Mouse (Mus musculus): ENCODE measurements around the gene Polr3gl. TPM values are rescaled to one million over a fixed set of nuclear protein-coding genes. Genes with fewer than 3 reads are reported as not detected.

The Polr3gl gene
- polyA plus RNA-seq, 1 experiment: 15.3 TPM

GRCm38 (mm10) chr3:96560881-96561668, 32.9 kb downstream of the Polr3gl start:
- DNase-seq: peak; percentile 18
- Histone ChIP-seq H3K4me3 (ENCODE audit: insufficient read depth, low read depth, low read length) (peak overlapping the region; percentile 72), H3K27me3 (replicated peaks; ENCODE audit: control insufficient read depth, insufficient read depth, low read length) (no peaks in the 10 kb centered on the region), H3K27ac (ENCODE audit: insufficient read depth, low read depth, low read length) (peak overlapping the region; percentile 94), H3K36me3 (ENCODE audit: control insufficient read depth, insufficient read depth, low read length) (peaks cover 28% of the 10 kb centered on the region), H3K4me1 (ENCODE audit: control insufficient read depth, insufficient read depth, low read length) (peaks cover 13% of the 10 kb centered on the region; the same call in 1 of the 2 replicates)
- 28% methylated on average over 9 of the region's 9 CpGs for WGBS
- TF ChIP-seq CTCF (conservative IDR thresholded peaks at IDR 0.05; ENCODE audit: insufficient read depth, insufficient read length, low read depth, low read length) (no peak), POLR2A (IDR thresholded peaks at IDR 0.05; ENCODE audit: low read depth, low read length) (peak; percentile 27)

- 20% methylated on average over 23 of the region's 23 CpGs for WGBS
- Histone ChIP-seq H3K4me1 (ENCODE audit: control insufficient read depth, insufficient read depth, low read length) (peaks cover 16% of the 10 kb centered on the region; the same call in 1 of the 2 replicates), H3K27me3 (replicated peaks; ENCODE audit: control insufficient read depth, insufficient read depth, low read length) (no peaks in the 10 kb centered on the region), H3K36me3 (ENCODE audit: control insufficient read depth, insufficient read depth, low read length) (peaks cover 28% of the 10 kb centered on the region), H3K27ac (ENCODE audit: insufficient read depth, low read depth, low read length) (peak overlapping the region; percentile 94), H3K4me3 (ENCODE audit: insufficient read depth, low read depth, low read length) (peak overlapping the region; percentile 72)
- DNase-seq: peak; percentile 46
- TF ChIP-seq POLR2A (IDR thresholded peaks at IDR 0.05; ENCODE audit: low read depth, low read length) (no peak), CTCF (conservative IDR thresholded peaks at IDR 0.05; ENCODE audit: insufficient read depth, insufficient read length, low read depth, low read length) (no peak)
Observed at GRCm38 (mm10) chr3:96559911-96560850, 33.8 kb downstream of the Polr3gl start.

- Histone ChIP-seq H3K36me3 (ENCODE audit: control insufficient read depth, insufficient read depth, low read length) (peaks cover 28% of the 10 kb centered on the region), H3K27ac (ENCODE audit: insufficient read depth, low read depth, low read length) (peak overlapping the region; percentile 98), H3K27me3 (replicated peaks; ENCODE audit: control insufficient read depth, insufficient read depth, low read length) (no peaks in the 10 kb centered on the region), H3K4me3 (ENCODE audit: insufficient read depth, low read depth, low read length) (peak overlapping the region; percentile 72), H3K4me1 (ENCODE audit: control insufficient read depth, insufficient read depth, low read length) (peaks cover 18% of the 10 kb centered on the region; the same call in 1 of the 2 replicates)
- DNase-seq: no peak
- TF ChIP-seq CTCF (conservative IDR thresholded peaks at IDR 0.05; ENCODE audit: insufficient read depth, insufficient read length, low read depth, low read length) (no peak), POLR2A (IDR thresholded peaks at IDR 0.05; ENCODE audit: low read depth, low read length) (no peak)
- 23% methylated on average over 12 of the region's 12 CpGs for WGBS
Observed at GRCm38 (mm10) chr3:96559398-96559910, 34.5 kb downstream of the Polr3gl start.

- peak; percentile 31 for DNase-seq
- Histone ChIP-seq H3K27me3 (replicated peaks; ENCODE audit: control insufficient read depth, insufficient read depth, low read length) (no peaks in the 10 kb centered on the region), H3K4me3 (ENCODE audit: insufficient read depth, low read depth, low read length) (peak overlapping the region; percentile 72), H3K36me3 (ENCODE audit: control insufficient read depth, insufficient read depth, low read length) (peaks cover 28% of the 10 kb centered on the region), H3K27ac (ENCODE audit: insufficient read depth, low read depth, low read length) (peak overlapping the region; percentile 98), H3K4me1 (ENCODE audit: control insufficient read depth, insufficient read depth, low read length) (peaks cover 18% of the 10 kb centered on the region; the same call in 1 of the 2 replicates)
- TF ChIP-seq CTCF (conservative IDR thresholded peaks at IDR 0.05; ENCODE audit: insufficient read depth, insufficient read length, low read depth, low read length) (no peak), POLR2A (IDR thresholded peaks at IDR 0.05; ENCODE audit: low read depth, low read length) (no peak)
- WGBS: 14% methylated on average over 10 of the region's 10 CpGs
Observed at GRCm38 (mm10) chr3:96558668-96559196, 35.2 kb downstream of the Polr3gl start.

- TF ChIP-seq POLR2A (IDR thresholded peaks at IDR 0.05; ENCODE audit: low read depth, low read length) (no peak), CTCF (conservative IDR thresholded peaks at IDR 0.05; ENCODE audit: insufficient read depth, insufficient read length, low read depth, low read length) (no peak)
- H3K4me3 ChIP-seq (ENCODE audit: insufficient read depth, low read depth, low read length): peak overlapping the region; percentile 72
- no peaks in the 10 kb centered on the region for H3K27me3 ChIP-seq (replicated peaks; ENCODE audit: control insufficient read depth, insufficient read depth, low read length)
- peaks cover 28% of the 10 kb centered on the region for H3K36me3 ChIP-seq (ENCODE audit: control insufficient read depth, insufficient read depth, low read length)
- WGBS: under 1% methylated on average over 17 of the region's 17 CpGs
- peaks cover 15% of the 10 kb centered on the region; the same call in 1 of the 2 replicates for H3K4me1 ChIP-seq (ENCODE audit: control insufficient read depth, insufficient read depth, low read length)
- peak overlapping the region; percentile 98 for H3K27ac ChIP-seq (ENCODE audit: insufficient read depth, low read depth, low read length)
- peak; percentile 63 for DNase-seq
Observed at GRCm38 (mm10) chr3:96558159-96558558, 35.8 kb downstream of the Polr3gl start.

- Histone ChIP-seq H3K27ac (ENCODE audit: insufficient read depth, low read depth, low read length) (peak within 1 kb of the TSS; percentile 99), H3K36me3 (ENCODE audit: control insufficient read depth, insufficient read depth, low read length) (peaks cover 28% of the 10 kb centered on the region), H3K4me3 (ENCODE audit: insufficient read depth, low read depth, low read length) (peak within 1 kb of the TSS; percentile 72), H3K4me1 (ENCODE audit: control insufficient read depth, insufficient read depth, low read length) (peaks cover 15% of the 10 kb centered on the region; the same call in 1 of the 2 replicates), H3K27me3 (replicated peaks; ENCODE audit: control insufficient read depth, insufficient read depth, low read length) (no peaks in the 10 kb centered on the region)
- peak; percentile 100 for DNase-seq
- under 1% methylated on average over 26 of the region's 26 CpGs for WGBS
- TF ChIP-seq CTCF (conservative IDR thresholded peaks at IDR 0.05; ENCODE audit: insufficient read depth, insufficient read length, low read depth, low read length): peak; percentile 39; the same call in 1 of the 2 replicates
- TF ChIP-seq POLR2A (IDR thresholded peaks at IDR 0.05; ENCODE audit: low read depth, low read length): peak; percentile 98
Observed at GRCm38 (mm10) chr3:96557694-96558093, 36.3 kb downstream of the Polr3gl start, which contains the start of gene Txnip. Gene Txnip (plus strand): TSS chr3:96557957.

Measured in kidney, adult 2 months (tissue).